Mouse (Mus musculus): ENCODE data around the gene Shisa9. TPM values are rescaled to one million over a fixed set of nuclear protein-coding genes. Genes with fewer than 3 reads are reported as not detected.

The Shisa9 gene
- polyA plus RNA-seq, 1 experiment from 2014 or later = 1.4 TPM

- no peak overlapping the region for H3K4me2 ChIP-seq (replicated peaks)
- no peaks in the 10 kb centered on the region for H3K27me3 ChIP-seq
- no peak for ATAC-seq (ENCODE audit: insufficient number of reproducible peaks, low FRiP score, low TSS enrichment, low read depth)
- H3K9me3 ChIP-seq (replicated peaks) = no peaks in the 10 kb centered on the region
- H3K27ac ChIP-seq (replicated peaks) = no peak overlapping the region
- no peak overlapping the region for H3K9ac ChIP-seq
- no peaks in the 10 kb centered on the region for H3K4me1 ChIP-seq
- WGBS = 53% methylated on average over 3 of the region's 3 CpGs
- H3K4me3 ChIP-seq (replicated peaks) = no peak overlapping the region
- H3K36me3 ChIP-seq = no peaks in the 10 kb centered on the region
Measured at GRCm38 (mm10) chr16:12226937-12227336, 243.0 kb downstream of the Shisa9 start.

- H3K9ac ChIP-seq = no peak overlapping the region
- H3K4me2 ChIP-seq (replicated peaks) = no peak overlapping the region
- no peaks in the 10 kb centered on the region for H3K4me1 ChIP-seq
- H3K9me3 ChIP-seq (replicated peaks) = no peaks in the 10 kb centered on the region
- H3K4me3 ChIP-seq (replicated peaks) = no peak overlapping the region
- H3K27me3 ChIP-seq = no peaks in the 10 kb centered on the region
- ATAC-seq (ENCODE audit: insufficient number of reproducible peaks, low FRiP score, low TSS enrichment, low read depth) = no peak
- WGBS = 89% methylated on average over 3 of the region's 3 CpGs
- no peak overlapping the region for H3K27ac ChIP-seq (replicated peaks)
- no peaks in the 10 kb centered on the region for H3K36me3 ChIP-seq
Measured at GRCm38 (mm10) chr16:12233288-12233687, 249.4 kb downstream of the Shisa9 start.

DNA sequence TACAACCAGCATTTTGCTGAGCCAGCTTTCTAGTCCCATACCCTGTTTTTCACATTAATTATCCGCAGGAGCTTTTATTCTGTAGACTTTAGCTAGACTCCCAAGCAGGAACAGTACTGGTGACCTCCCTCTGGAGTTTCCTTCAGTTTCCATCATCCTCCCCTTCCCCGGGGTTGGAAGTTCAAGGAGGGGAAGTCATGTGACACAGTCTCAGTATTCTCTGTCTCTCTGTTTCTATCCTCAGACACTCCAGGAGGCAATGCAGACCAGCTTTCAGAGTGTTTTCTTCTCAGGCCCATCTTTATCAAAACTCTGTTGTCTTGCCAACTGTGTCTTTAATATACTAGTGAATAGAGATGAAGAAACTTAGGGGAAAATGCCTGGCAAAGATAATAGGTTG is 250.4 kb downstream of the Shisa9 start:
- Histone ChIP-seq H3K27ac (replicated peaks) (no peak overlapping the region), H3K4me1 (no peaks in the 10 kb centered on the region), H3K36me3 (no peaks in the 10 kb centered on the region), H3K9ac (no peak overlapping the region), H3K9me3 (replicated peaks) (no peaks in the 10 kb centered on the region), H3K4me3 (replicated peaks) (no peak overlapping the region), H3K27me3 (no peaks in the 10 kb centered on the region), H3K4me2 (replicated peaks) (no peak overlapping the region)
- ATAC-seq (ENCODE audit: insufficient number of reproducible peaks, low FRiP score, low TSS enrichment, low read depth) = no peak
- WGBS = 60% methylated on average over 2 of the region's 2 CpGs

DNA sequence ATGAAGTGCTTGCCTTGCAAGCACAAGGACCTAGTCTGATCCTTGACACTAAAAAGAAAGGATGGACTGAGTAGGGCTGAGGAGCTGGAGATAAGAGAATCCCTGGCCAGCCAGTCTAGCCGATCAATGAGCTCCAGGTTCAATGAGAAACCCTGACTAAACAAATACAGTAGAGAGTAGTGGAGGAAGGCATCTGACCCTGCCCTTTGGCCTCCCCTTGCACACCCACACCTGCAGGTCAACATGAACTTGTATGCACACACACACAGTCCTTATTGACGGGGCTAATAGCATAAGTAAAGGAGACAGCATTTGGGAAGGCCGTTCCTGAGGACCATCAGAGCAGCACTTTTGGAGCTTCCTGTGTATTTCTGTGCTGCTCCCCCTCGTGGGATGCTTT is 254.7 kb downstream of the Shisa9 start:
- Histone ChIP-seq H3K4me1 (no peaks in the 10 kb centered on the region), H3K4me2 (replicated peaks) (no peak overlapping the region), H3K9ac (no peak overlapping the region), H3K27me3 (no peaks in the 10 kb centered on the region), H3K9me3 (replicated peaks) (no peaks in the 10 kb centered on the region), H3K27ac (replicated peaks) (no peak overlapping the region), H3K36me3 (no peaks in the 10 kb centered on the region), H3K4me3 (replicated peaks) (no peak overlapping the region)
- WGBS = 74% methylated on average over 4 of the region's 4 CpGs
- no peak for ATAC-seq (ENCODE audit: insufficient number of reproducible peaks, low FRiP score, low TSS enrichment, low read depth)

GRCm38 (mm10) chr16:12259361-12259760 is 275.4 kb downstream of the Shisa9 start:
- H3K4me1 ChIP-seq = no peaks in the 10 kb centered on the region
- no peak overlapping the region for H3K4me3 ChIP-seq (replicated peaks)
- H3K27ac ChIP-seq (replicated peaks) = no peak overlapping the region
- ATAC-seq (ENCODE audit: insufficient number of reproducible peaks, low FRiP score, low TSS enrichment, low read depth) = no peak
- no peaks in the 10 kb centered on the region for H3K36me3 ChIP-seq
- H3K27me3 ChIP-seq = no peaks in the 10 kb centered on the region
- no peak overlapping the region for H3K9ac ChIP-seq
- 10% methylated on average over 2 of the region's 2 CpGs for WGBS
- no peak overlapping the region for H3K4me2 ChIP-seq (replicated peaks)
- H3K9me3 ChIP-seq (replicated peaks) = no peaks in the 10 kb centered on the region

DNA sequence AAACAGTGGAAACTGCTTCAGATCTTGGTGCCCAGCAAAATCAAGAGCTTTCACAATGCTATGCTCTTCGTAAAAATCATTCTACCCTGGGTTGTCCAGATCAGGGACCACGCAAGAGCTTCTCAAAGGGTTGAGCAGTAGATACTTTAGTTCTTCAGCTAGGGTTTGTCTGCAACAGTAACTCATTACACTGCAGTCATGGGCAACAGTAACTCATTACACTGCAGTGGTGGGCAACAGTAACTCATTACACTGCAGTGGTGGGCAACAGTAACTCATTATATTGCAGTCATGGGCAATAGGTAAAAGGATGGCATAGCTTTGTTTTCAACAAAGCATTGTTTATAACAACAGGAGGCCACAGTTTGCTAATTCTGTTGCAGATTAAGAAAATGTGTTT is 281.9 kb downstream of the Shisa9 start:
- no peak overlapping the region for H3K4me2 ChIP-seq (replicated peaks)
- ATAC-seq (ENCODE audit: insufficient number of reproducible peaks, low FRiP score, low TSS enrichment, low read depth) = no peak
- no peaks in the 10 kb centered on the region for H3K4me1 ChIP-seq
- H3K4me3 ChIP-seq (replicated peaks) = no peak overlapping the region
- no peak overlapping the region for H3K9ac ChIP-seq
- H3K36me3 ChIP-seq = no peaks in the 10 kb centered on the region
- WGBS = 92% methylated on average over 2 of the region's 2 CpGs
- no peaks in the 10 kb centered on the region for H3K9me3 ChIP-seq (replicated peaks)
- H3K27me3 ChIP-seq = no peaks in the 10 kb centered on the region
- no peak overlapping the region for H3K27ac ChIP-seq (replicated peaks)

DNA sequence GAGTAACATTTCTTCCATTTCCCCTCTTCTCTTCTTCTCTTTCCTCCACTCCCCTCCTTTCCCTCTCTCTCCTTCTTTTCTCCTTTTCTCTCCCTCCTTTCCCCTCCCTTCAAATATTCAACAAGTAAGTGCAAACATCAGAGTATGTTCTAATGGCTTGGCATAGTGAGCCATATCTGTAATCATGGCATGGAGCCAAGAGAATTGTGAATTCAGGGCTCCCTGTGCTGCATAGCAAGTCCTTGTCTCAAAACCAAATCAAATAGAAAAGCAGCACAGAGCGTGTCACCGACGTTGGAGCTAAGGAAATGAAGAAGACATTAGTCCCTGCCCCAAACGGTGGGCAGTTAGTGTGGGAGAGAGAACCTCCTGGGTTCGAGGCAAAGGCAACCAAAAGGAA is 316.6 kb downstream of the Shisa9 start:
- no peak overlapping the region for H3K27ac ChIP-seq (replicated peaks)
- no peaks in the 10 kb centered on the region for H3K4me1 ChIP-seq
- WGBS = 55% methylated on average over 5 of the region's 5 CpGs
- ATAC-seq (ENCODE audit: insufficient number of reproducible peaks, low FRiP score, low TSS enrichment, low read depth) = no peak
- H3K9me3 ChIP-seq (replicated peaks) = no peaks in the 10 kb centered on the region
- H3K36me3 ChIP-seq = no peaks in the 10 kb centered on the region
- H3K27me3 ChIP-seq = no peaks in the 10 kb centered on the region
- H3K4me3 ChIP-seq (replicated peaks) = no peak overlapping the region
- H3K9ac ChIP-seq = no peak overlapping the region
- H3K4me2 ChIP-seq (replicated peaks) = no peak overlapping the region

GRCm38 (mm10) chr16:12303420-12303819 is 319.5 kb downstream of the Shisa9 start:
- no peaks in the 10 kb centered on the region for H3K27me3 ChIP-seq
- no peaks in the 10 kb centered on the region for H3K4me1 ChIP-seq
- H3K4me3 ChIP-seq (replicated peaks) = no peak overlapping the region
- no peak overlapping the region for H3K27ac ChIP-seq (replicated peaks)
- H3K9ac ChIP-seq = no peak overlapping the region
- no peaks in the 10 kb centered on the region for H3K36me3 ChIP-seq
- no peaks in the 10 kb centered on the region for H3K9me3 ChIP-seq (replicated peaks)
- no peak overlapping the region for H3K4me2 ChIP-seq (replicated peaks)
- ATAC-seq (ENCODE audit: insufficient number of reproducible peaks, low FRiP score, low TSS enrichment, low read depth) = no peak

DNA sequence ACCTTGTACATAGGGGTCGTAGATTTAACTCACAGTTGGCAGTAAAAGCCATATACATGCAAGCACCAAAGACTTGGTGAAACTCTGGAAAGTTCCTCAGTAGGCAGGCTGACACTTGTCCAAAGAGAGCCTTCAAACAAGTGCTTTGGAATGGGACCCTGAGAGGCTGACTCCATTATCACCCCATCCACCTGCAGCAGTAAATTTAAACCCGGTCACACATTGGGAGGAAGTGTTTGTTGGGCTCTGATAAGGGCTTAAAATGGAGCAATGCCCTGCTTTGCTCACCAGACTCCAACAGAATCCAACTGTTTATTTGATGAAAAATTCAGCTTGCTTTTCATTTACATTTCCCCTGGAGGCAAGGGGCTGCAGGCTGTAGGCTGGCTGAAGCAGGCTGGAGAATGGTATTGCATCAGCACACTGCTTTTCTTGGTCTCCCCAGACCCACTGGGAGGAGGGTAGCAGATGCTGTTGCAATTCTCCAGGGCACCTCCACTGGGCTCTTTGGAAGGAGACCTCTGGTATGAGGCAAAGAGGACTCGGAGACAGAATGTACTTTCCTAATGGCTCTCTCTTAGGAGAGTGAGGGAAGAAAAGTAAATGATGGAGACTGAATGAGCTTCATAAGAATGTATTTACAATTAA is 323.5 kb downstream of the Shisa9 start:
- no peak for ATAC-seq (ENCODE audit: insufficient number of reproducible peaks, low FRiP score, low TSS enrichment, low read depth)
- Histone ChIP-seq H3K9ac (no peak overlapping the region), H3K9me3 (replicated peaks) (no peaks in the 10 kb centered on the region), H3K27ac (replicated peaks) (no peak overlapping the region), H3K27me3 (no peaks in the 10 kb centered on the region), H3K36me3 (no peaks in the 10 kb centered on the region), H3K4me2 (replicated peaks) (no peak overlapping the region), H3K4me3 (replicated peaks) (no peak overlapping the region), H3K4me1 (no peaks in the 10 kb centered on the region)
- WGBS = 78% methylated on average over 3 of the region's 3 CpGs

GRCm38 (mm10) chr16:12309826-12310225 is 325.9 kb downstream of the Shisa9 start:
- Histone ChIP-seq H3K27me3 (no peaks in the 10 kb centered on the region), H3K9me3 (replicated peaks) (no peaks in the 10 kb centered on the region), H3K4me2 (replicated peaks) (no peak overlapping the region), H3K4me3 (replicated peaks) (no peak overlapping the region), H3K27ac (replicated peaks) (no peak overlapping the region), H3K36me3 (no peaks in the 10 kb centered on the region), H3K9ac (no peak overlapping the region), H3K4me1 (no peaks in the 10 kb centered on the region)
- no peak for ATAC-seq (ENCODE audit: insufficient number of reproducible peaks, low FRiP score, low TSS enrichment, low read depth)

DNA sequence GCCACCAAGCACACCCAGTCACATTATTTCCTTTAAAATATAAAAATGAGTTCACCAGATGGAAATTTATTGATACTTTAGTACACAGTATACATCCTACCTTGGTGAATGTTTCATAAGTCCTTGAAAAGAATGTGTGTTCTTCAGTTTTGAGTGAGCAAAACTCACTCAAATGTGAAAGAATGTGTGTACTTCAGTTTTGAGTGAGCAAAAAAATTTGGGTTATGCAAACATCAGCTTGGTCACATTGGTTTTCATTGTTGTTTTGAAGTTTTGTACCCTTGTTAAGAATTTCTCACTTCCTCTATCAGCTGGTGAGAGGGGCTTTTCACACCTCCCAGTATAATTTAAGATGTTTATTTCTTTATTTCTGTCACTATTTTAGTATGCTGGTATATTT is 331.7 kb downstream of the Shisa9 start:
- no peak for ATAC-seq (ENCODE audit: insufficient number of reproducible peaks, low FRiP score, low TSS enrichment, low read depth)

More for the DNA sequence above, 331.7 kb downstream of the Shisa9 start:
- H3K9me3 ChIP-seq (replicated peaks) = no peaks in the 10 kb centered on the region
- no peak overlapping the region for H3K9ac ChIP-seq
- H3K27ac ChIP-seq (replicated peaks) = no peak overlapping the region
- H3K27me3 ChIP-seq = no peaks in the 10 kb centered on the region
- H3K36me3 ChIP-seq = no peaks in the 10 kb centered on the region
- H3K4me1 ChIP-seq = no peaks in the 10 kb centered on the region
- no peak overlapping the region for H3K4me2 ChIP-seq (replicated peaks)
- no peak overlapping the region for H3K4me3 ChIP-seq (replicated peaks)

All from embryonic facial prominence, embryonic 15.5 days (tissue).